Mouse (Mus musculus) embryonic stem cell, embryonic (primary cell): ENCODE measurements at regions not wholly inside any gene's neighbourhood (a gene's known extent, or its start where the extent isn't known, plus 50 kb on each side); places are given as distances from the start of the nearest gene placed in this dataset.
"Not testable (repeated sequence)": the region's sequence is repeated elsewhere in the genome, so short reads cannot be mapped to it uniquely, and the experiment has no call there.

Experiments used
- CTCF ChIA-PET, 4 experiments: fragments of 300-600 bp in 2 of 4; fragments of 350-600 bp in 2 of 4; sonication (Branson Sonifier 250); formaldehyde crosslinking; loops; one replicate each; lab custom pipeline; 2022; ENCODE audit warnings: inconsistent platforms in 2 of 4; lab: Charles Lee
- POLR2A ChIA-PET, 4 experiments: fragments of 300-600 bp in 2 of 4; fragments of 350-600 bp in 2 of 4; sonication (Branson Sonifier 250); formaldehyde crosslinking; loops; one replicate each; lab custom pipeline; 2022; ENCODE audit warnings: antibody characterized with exemption in 4 of 4, inconsistent platforms in 1 of 4; lab: Charles Lee

GRCm38 (mm10) chr14:96656500-96656899, 137.6 kb upstream of the Klhl1 start:
- CTCF ChIA-PET, result no interaction called here
- POLR2A ChIA-PET, result no interaction called here

- ChIA-PET CTCF (no interaction called here), POLR2A (no interaction called here)
Measured at GRCm38 (mm10) chr14:96630291-96630690, 111.4 kb upstream of the Klhl1 start.

GRCm38 (mm10) chr14:96606736-96607135, 87.8 kb upstream of the Klhl1 start:
- CTCF ChIA-PET, result no interaction called here
- POLR2A ChIA-PET, result no interaction called here

- POLR2A ChIA-PET, CTCF ChIA-PET: not testable (repeated sequence)
Measured at GRCm38 (mm10) chr14:96601092-96601491, 82.2 kb upstream of the Klhl1 start.

GRCm38 (mm10) chr14:96592051-96592450, 73.1 kb upstream of the Klhl1 start:
- POLR2A ChIA-PET, result no interaction called here
- CTCF ChIA-PET, result no interaction called here
